ENCODE assay signal across 12 mouse cellular contexts in genomic region chr9:47353017-47353416, GRCm38 (mm10).
DNase-seq lines count a peak whose midpoint lies in the region; ATAC-seq and TF ChIP-seq lines count a peak whose summit lies in the region.
"Had no signal": no experiment of that assay in that cellular context is flagged by ENCODE, and none has a peak within 500 bp of the region (broad histone marks: within the 10 kb centered on the region; RNA-seq: fewer than 3 reads in every experiment).

No protein-coding gene starts in this region.

- WGBS in heart, embryonic 10.5 days = 16% methylated on average over 2 of the region's 2 CpGs
- WGBS in lung, postnatal 0 days = 18% methylated on average over 2 of the region's 2 CpGs
- WGBS in limb, embryonic 14.5 days = 9% methylated on average over 2 of the region's 2 CpGs

- H3K27me3 ChIP-seq in heart, embryonic 10.5 days (ENCODE audit: insufficient read depth, poor library complexity, severe bottlenecking) = peaks cover 45% of the 10 kb centered on the region
- H3K27me3 ChIP-seq in lung, postnatal 0 days (replicated peaks; ENCODE audit: insufficient read depth, low read length) = no peaks in the 10 kb centered on the region
- no peaks in the 10 kb centered on the region for H3K27me3 ChIP-seq in limb, embryonic 14.5 days (ENCODE audit: control insufficient read depth, insufficient read depth, low read length)
- H3K27me3 ChIP-seq: liver, embryonic 13.5 days had no signal

- peaks cover 34% of the 10 kb centered on the region for H3K4me1 ChIP-seq in heart, embryonic 10.5 days
- 0 out of 2 replicates have a peak, but pooled peaks cover 3% of the 10 kb centered on the region for H3K4me1 ChIP-seq in lung, postnatal 0 days (ENCODE audit: insufficient read depth, low read depth, low read length)
- peaks cover 13% of the 10 kb centered on the region for H3K4me1 ChIP-seq in limb, embryonic 14.5 days (ENCODE audit: control insufficient read depth, insufficient read depth, low read length)
- H3K4me1 ChIP-seq: liver, embryonic 13.5 days had no signal

- H3K4me3 ChIP-seq in heart, embryonic 10.5 days = no peak overlapping the region
- no peak overlapping the region for H3K4me3 ChIP-seq in lung, postnatal 0 days (ENCODE audit: low read depth, low read length)
- no peak overlapping the region for H3K4me3 ChIP-seq in limb, embryonic 14.5 days (replicated peaks; ENCODE audit: low read length)
- H3K4me3 ChIP-seq: liver, embryonic 13.5 days had no signal

- no peak overlapping the region for H3K9ac ChIP-seq in lung, postnatal 0 days (replicated peaks; ENCODE audit: low read depth)
- H3K9ac ChIP-seq in limb, embryonic 14.5 days (ENCODE audit: low read depth, low read length, severe bottlenecking) = no peak overlapping the region
- H3K9ac ChIP-seq: liver, embryonic 13.5 days had no signal

- ATAC-seq in lung, postnatal 0 days = peak; percentile 26; the same call in 1 of the 2 replicates
- peak; percentile 30; the same call in 1 of the 2 replicates for ATAC-seq in limb, embryonic 14.5 days (ENCODE audit: low FRiP score, low read depth)
- ATAC-seq in erythroid progenitor cell, adult 5-6 weeks (replicated peaks; ENCODE audit: low FRiP score, poor library complexity, severe bottlenecking) = no peak
- ATAC-seq in monocyte, adult 5-6 weeks (replicated peaks; ENCODE audit: insufficient number of reproducible peaks, low FRiP score, low TSS enrichment, poor library complexity, severe bottlenecking) = no peak

- no peak for TF ChIP-seq EP300 in lung, postnatal 0 days (IDR thresholded peaks at IDR 0.05)

- no peaks in the 10 kb centered on the region for H3K9me3 ChIP-seq in heart, embryonic 10.5 days
- no peaks in the 10 kb centered on the region for H3K9me3 ChIP-seq in lung, postnatal 0 days (ENCODE audit: low read length)
- no peaks in the 10 kb centered on the region for H3K9me3 ChIP-seq in limb, embryonic 14.5 days (ENCODE audit: control insufficient read depth, low read length)
- H3K9me3 ChIP-seq: liver, embryonic 13.5 days had no signal

- H3K27ac ChIP-seq in heart, embryonic 10.5 days = peak overlapping the region; percentile 50; the same call in 1 of the 2 replicates
- H3K27ac ChIP-seq in lung, postnatal 0 days (ENCODE audit: low read length) = no peak overlapping the region
- no peak overlapping the region for H3K27ac ChIP-seq in limb, embryonic 14.5 days (replicated peaks; ENCODE audit: low read depth, low read length)
- H3K27ac ChIP-seq: liver, embryonic 13.5 days had no signal

- no peak for TF ChIP-seq POLR2A in limb, embryonic 14.5 days (IDR thresholded peaks at IDR 0.05; ENCODE audit: borderline replicate concordance, extremely low read depth, insufficient read depth, insufficient read length)

- no peak for DNase-seq in heart, embryonic 10.5 days (ENCODE audit: low spot score)
- DNase-seq in heart, postnatal 25 days (ENCODE audit: low spot score) = no peak
- peak; percentile 35 for DNase-seq in lung, postnatal 0 days (ENCODE audit: low spot score)
- DNase-seq in lung, postnatal 25 days (ENCODE audit: low spot score) = no peak
- DNase-seq in limb, embryonic 14.5 days (ENCODE audit: low spot score) = peak; percentile 51
- DNase-seq in cerebellum, adult 9-11 months = no peak
- DNase-seq: adrenal gland, postnatal 14 days; cerebellum, adult 11-12 months; liver, embryonic 13.5 days; thymus, postnatal 4 days had no signal

- no peak for TF ChIP-seq CTCF in lung, postnatal 0 days (IDR thresholded peaks at IDR 0.05)

- no peak overlapping the region for H3K4me2 ChIP-seq in lung, postnatal 0 days (replicated peaks; ENCODE audit: low read depth, low read length)
- H3K4me2 ChIP-seq in limb, embryonic 14.5 days (replicated peaks; ENCODE audit: low read depth, low read length, severe bottlenecking) = no peak overlapping the region
- H3K4me2 ChIP-seq: liver, embryonic 13.5 days had no signal

- H3K36me3 ChIP-seq in heart, embryonic 10.5 days = no peaks in the 10 kb centered on the region
- no peaks in the 10 kb centered on the region for H3K36me3 ChIP-seq in lung, postnatal 0 days (ENCODE audit: insufficient read depth, low read length)
- no peaks in the 10 kb centered on the region for H3K36me3 ChIP-seq in limb, embryonic 14.5 days (ENCODE audit: control insufficient read depth, insufficient read depth, low read length)
- H3K36me3 ChIP-seq: liver, embryonic 13.5 days had no signal

- intact Hi-C loops in heart, postnatal 25 days (cut with DNase I) = no loop called here

Comparison
In these comparisons a context has a peak if more than half of its experiments do, and no peak if none do; other contexts are left out.
1. DNase-seq: peak in lung, postnatal 0 days (single experiment) and limb, embryonic 14.5 days (single experiment); none in heart, embryonic 10.5 days (single experiment), heart, postnatal 25 days (single experiment), lung, postnatal 25 days (single experiment) and cerebellum, adult 9-11 months (single experiment).
2. ATAC-seq: peak in lung, postnatal 0 days (single experiment) and limb, embryonic 14.5 days (single experiment); none in erythroid progenitor cell, adult 5-6 weeks (single experiment) and monocyte, adult 5-6 weeks (single experiment).